Comparison of ENCODE assay signal across 23 mouse cellular contexts in the genomic region with DNA sequence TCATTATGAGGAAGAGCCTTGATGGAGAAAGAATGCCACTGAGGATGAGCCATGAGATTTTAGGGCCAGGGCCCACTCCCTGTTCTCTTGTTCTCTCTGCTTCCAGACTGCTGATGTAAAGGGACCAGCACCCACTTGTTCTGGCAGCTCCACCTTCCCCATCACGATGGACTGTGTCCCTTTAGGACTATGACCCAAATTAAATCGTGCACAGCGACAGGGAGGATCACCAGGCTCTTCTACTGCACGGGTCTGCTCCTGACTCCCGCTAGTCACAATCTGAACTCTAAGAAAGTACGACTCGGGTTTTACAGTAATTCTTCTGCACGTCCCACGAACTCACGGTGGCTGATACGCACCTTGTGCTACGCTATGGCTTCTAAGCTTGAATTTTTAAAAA. TPM values are rescaled to one million over a fixed set of nuclear protein-coding genes. Genes with fewer than 3 reads are reported as not detected.
DNase-seq lines count a peak whose midpoint lies in the region; ATAC-seq and TF ChIP-seq lines count a peak whose summit lies in the region.
"Had no signal": no experiment of that assay in that cellular context is flagged by ENCODE, and none has a peak within 500 bp of the region (broad histone marks: within the 10 kb centered on the region; RNA-seq: fewer than 3 reads in every experiment).

No protein-coding gene starts in this region.

- peaks cover 39% of the 10 kb centered on the region for H3K4me1 ChIP-seq in lung, embryonic 16.5 days (replicated peaks; ENCODE audit: control insufficient read depth, insufficient read depth, low read length)
- peaks cover 10% of the 10 kb centered on the region for H3K4me1 ChIP-seq in ES-Bruce4 (ENCODE audit: control insufficient read depth, insufficient read depth, low read length)

- TF ChIP-seq EP300 in ES-Bruce4 (IDR thresholded peaks at IDR 0.05; ENCODE audit: insufficient read depth, low read depth, low read length): no peak

- no peak for ATAC-seq in lung, embryonic 16.5 days (ENCODE audit: low read depth)
- ATAC-seq: forebrain, embryonic 13.5 days; forebrain, embryonic 16.5 days had no signal

- no peaks in the 10 kb centered on the region for H3K9me3 ChIP-seq in lung, embryonic 16.5 days (ENCODE audit: control insufficient read depth, low read length)
- no peaks in the 10 kb centered on the region for H3K9me3 ChIP-seq in ES-Bruce4 (replicated peaks; ENCODE audit: control insufficient read depth, insufficient read depth, low read length, poor library complexity, severe bottlenecking)
- H3K9me3 ChIP-seq: embryonic facial prominence, embryonic 13.5 days; embryonic facial prominence, embryonic 15.5 days; forebrain, embryonic 10.5 days; forebrain, embryonic 13.5 days had no signal

- no peaks in the 10 kb centered on the region for H3K36me3 ChIP-seq in lung, embryonic 16.5 days (ENCODE audit: control insufficient read depth, insufficient read depth, low read length)
- H3K36me3 ChIP-seq in ES-Bruce4 (ENCODE audit: control insufficient read depth, insufficient read depth, low read length, poor library complexity, severe bottlenecking): no peaks in the 10 kb centered on the region
- H3K36me3 ChIP-seq: embryonic facial prominence, embryonic 13.5 days; embryonic facial prominence, embryonic 15.5 days; forebrain, embryonic 10.5 days had no signal

- no peak overlapping the region for H3K27ac ChIP-seq in lung, embryonic 16.5 days (ENCODE audit: low read length)
- H3K27ac ChIP-seq in ES-Bruce4 (ENCODE audit: insufficient read depth, low read length): peak overlapping the region; percentile 58
- H3K27ac ChIP-seq: embryonic facial prominence, embryonic 13.5 days; embryonic facial prominence, embryonic 15.5 days; forebrain, embryonic 10.5 days; forebrain, embryonic 13.5 days had no signal

- H3K4me2 ChIP-seq in lung, embryonic 16.5 days (ENCODE audit: low read depth, low read length): no peak overlapping the region
- H3K4me2 ChIP-seq: embryonic facial prominence, embryonic 13.5 days; embryonic facial prominence, embryonic 15.5 days; forebrain, embryonic 13.5 days had no signal

- DNase-seq in heart, adult 11 months: peak; percentile 68
- no peak for DNase-seq in heart, postnatal 25 days (ENCODE audit: low spot score)
- peak; percentile 40 for DNase-seq in kidney, adult 9 months
- DNase-seq in kidney, adult 18-20 months: no peak
- DNase-seq in lung, adult 18-20 months: no peak
- no peak for DNase-seq in urinary bladder, adult 2 months (ENCODE audit: low spot score)
- DNase-seq: adrenal gland, adult 2 months; adrenal gland, postnatal 10 days; adrenal gland, postnatal 25 days; cerebellum, adult 11 months; cerebellum, adult 18-20 months; cerebellum, adult 8-10 months; cerebellum, adult 9-11 months; cerebellum, postnatal 14 days; cerebellum, postnatal 36 days had no signal

- intact Hi-C loops in heart, postnatal 25 days (cut with DNase I): no loop called here

- H3K4me3 ChIP-seq in lung, embryonic 16.5 days (ENCODE audit: low read length): no peak overlapping the region
- H3K4me3 ChIP-seq in ES-Bruce4 (ENCODE audit: low read depth, low read length): no peak overlapping the region
- H3K4me3 ChIP-seq: embryonic facial prominence, embryonic 13.5 days; embryonic facial prominence, embryonic 15.5 days; erythroblast, embryonic 14.5 days; forebrain, embryonic 10.5 days; forebrain, embryonic 13.5 days had no signal

- no peak for TF ChIP-seq CTCF in ES-Bruce4 (IDR thresholded peaks at IDR 0.05; ENCODE audit: low read depth, low read length)

- 83% methylated on average over 12 of the region's 12 CpGs for WGBS in lung, embryonic 16.5 days

- H3K27me3 ChIP-seq in lung, embryonic 16.5 days (ENCODE audit: control insufficient read depth, insufficient read depth, low read depth, low read length): no peaks in the 10 kb centered on the region
- no peaks in the 10 kb centered on the region for H3K27me3 ChIP-seq in ES-Bruce4 (ENCODE audit: control insufficient read depth, insufficient read depth, low read length, poor library complexity, severe bottlenecking)
- H3K27me3 ChIP-seq: embryonic facial prominence, embryonic 13.5 days; embryonic facial prominence, embryonic 15.5 days had no signal

- peak overlapping the region; percentile 14; the same call in 1 of the 2 replicates for H3K9ac ChIP-seq in lung, embryonic 16.5 days (ENCODE audit: low read length)
- no peak overlapping the region for H3K9ac ChIP-seq in ES-Bruce4 (ENCODE audit: low read depth, poor library complexity, severe bottlenecking)
- H3K9ac ChIP-seq: embryonic facial prominence, embryonic 13.5 days; embryonic facial prominence, embryonic 15.5 days; forebrain, embryonic 13.5 days had no signal

- TF ChIP-seq POLR2A in ES-Bruce4 (IDR thresholded peaks at IDR 0.05; ENCODE audit: insufficient read depth, low read length): no peak

RNA-seq across cellular contexts. Expression of gene Cradd, which starts 14.9 kb away (rescaled TPM):
- total RNA-seq in heart, postnatal 25 days (2021): 1 to 10 TPM; 7.9 to 9.3 TPM
- 12.0 and 12.7 TPM in 2 replicates for polyA plus RNA-seq in lung, embryonic 16.5 days (2015; fragmentation: Nextera tagmentation; extraction: Ambion mirVana)
- 18.4 and 21.9 TPM in 2 replicates for polyA plus RNA-seq in ES-Bruce4 (2011; ENCODE audit: insufficient read depth, insufficient read length, low read depth, missing spikeins)
- polyA plus RNA-seq in urinary bladder, adult 2 months (2012; rRNA removed): 10.7 and 11.4 TPM in 2 replicates

Comparison
In these comparisons a context has a peak if more than half of its experiments do, and no peak if none do; other contexts are left out.
1. DNase-seq: peak in heart, adult 11 months (single experiment) and kidney, adult 9 months (single experiment); none in heart, postnatal 25 days (single experiment), kidney, adult 18-20 months (single experiment), lung, adult 18-20 months (0 of 2) and urinary bladder, adult 2 months (single experiment).